Mouse (Mus musculus) lung, postnatal 4 days (tissue): Measurements from ENCODE around the gene Notch2.

Experiments used
- DNase-seq, 2 experiments: peaks; one replicate each; pipeline ENCODE4 v3.0.0; 2021

Gene Notch2

GRCm38 (mm10) chr3:98079601-98080215, 66.4 kb downstream of the Notch2 start:
- no peak for DNase-seq

- peak in 1 of 2 experiments; percentile 11 for DNase-seq
These were observed 67.3 kb downstream of the Notch2 start for GRCm38 (mm10) chr3:98080630-98081029.

DNA sequence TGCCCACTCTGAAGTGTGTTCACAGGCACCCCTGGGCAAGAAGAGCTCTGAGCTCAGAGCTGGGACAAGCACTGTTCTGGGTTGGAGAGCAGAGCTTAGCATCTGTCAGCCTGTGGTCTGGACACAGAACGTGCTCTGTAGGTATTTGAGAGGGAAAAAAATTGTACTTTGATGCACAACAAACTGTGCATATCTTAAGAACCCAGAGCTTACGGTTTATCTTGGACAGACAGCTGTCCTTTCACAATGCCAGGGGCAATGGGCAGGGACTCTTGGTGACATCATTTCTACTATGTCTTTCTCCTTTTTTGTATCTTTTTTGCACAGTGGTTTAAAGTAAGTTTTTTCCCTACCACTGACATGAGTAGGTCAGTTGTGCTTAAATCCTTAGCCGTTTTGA, 68.9 kb downstream of the Notch2 start:
- peak in 1 of 2 experiments; percentile 13 for DNase-seq

GRCm38 (mm10) chr3:98082972-98083371, 69.6 kb downstream of the Notch2 start:
- DNase-seq = no peak

DNA sequence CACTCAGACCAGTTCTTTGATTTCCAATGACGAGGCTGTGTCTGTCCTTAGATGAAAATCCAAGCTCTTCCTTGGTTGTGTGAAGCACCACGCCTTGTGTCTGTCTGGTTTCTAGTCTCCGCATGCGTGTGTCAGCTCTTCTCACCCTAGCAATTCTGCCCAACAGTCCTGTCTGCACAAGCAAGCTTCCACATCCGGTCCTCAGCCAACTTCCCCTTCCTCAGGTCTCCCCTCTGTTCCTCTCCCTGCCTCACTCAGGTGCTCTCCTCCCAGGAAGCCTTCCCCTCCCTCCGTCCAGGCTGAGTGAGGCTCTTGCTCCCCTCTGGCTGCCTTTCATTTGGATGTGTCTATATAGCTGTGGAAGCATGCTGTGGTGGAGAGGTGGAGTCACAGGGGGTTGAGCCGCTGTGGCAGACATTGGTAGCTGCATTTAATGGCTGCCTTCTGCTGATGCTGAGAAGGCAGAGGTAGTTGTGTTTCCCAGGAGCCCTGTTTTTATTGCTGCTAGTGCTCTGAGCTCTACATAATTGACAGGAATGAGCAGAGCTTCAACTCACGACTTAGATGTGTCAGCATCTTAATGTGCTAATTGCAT, 70.8 kb downstream of the Notch2 start:
- peak; percentile 21 to 28 for DNase-seq

DNA sequence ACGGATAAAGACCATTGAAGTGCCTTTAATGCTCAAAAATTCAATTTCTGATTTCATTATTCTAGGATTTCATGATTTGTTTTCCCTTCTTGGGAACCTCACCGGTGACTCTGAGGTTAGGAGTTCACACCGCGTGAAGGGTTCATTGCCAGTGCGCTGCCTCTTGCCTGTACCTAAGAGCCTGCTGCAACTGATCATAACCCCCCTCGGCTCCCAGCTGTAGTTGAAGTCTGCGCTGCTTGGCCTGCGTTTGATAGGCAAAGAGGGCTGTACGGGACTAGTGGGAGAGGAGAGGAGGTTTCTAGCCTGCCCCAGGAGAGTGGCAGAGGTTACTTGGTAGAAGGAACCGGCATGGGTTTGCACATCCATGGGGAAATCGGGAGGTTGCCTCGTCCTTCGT, 71.5 kb downstream of the Notch2 start:
- DNase-seq = no peak

- peak in 1 of 2 experiments; percentile 33 for DNase-seq
These were observed 72.5 kb downstream of the Notch2 start for GRCm38 (mm10) chr3:98085812-98086268.

- no peak for DNase-seq
These were observed 73.1 kb downstream of the Notch2 start for GRCm38 (mm10) chr3:98086441-98086840.

DNA sequence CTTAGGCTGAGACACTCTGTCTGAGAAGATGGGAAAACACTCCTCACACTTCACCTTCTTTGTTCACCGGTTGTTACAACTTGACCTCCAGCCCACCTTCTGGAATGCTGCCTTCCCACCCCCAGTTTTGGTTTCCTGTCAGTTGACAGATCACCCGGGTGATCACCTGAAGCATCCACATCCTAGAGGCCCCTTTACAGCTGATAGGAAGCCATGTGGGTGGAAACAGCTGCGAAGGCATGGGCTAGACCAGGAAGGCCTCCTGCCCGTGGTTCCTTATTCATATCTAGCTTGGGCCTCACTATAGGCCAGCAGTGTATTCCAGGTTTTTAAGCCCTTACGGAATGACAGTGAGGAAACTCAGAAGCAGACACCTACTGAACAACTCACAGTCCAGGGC, 73.5 kb downstream of the Notch2 start:
- peak in 1 of 2 experiments; percentile 7 for DNase-seq

- DNase-seq = peak in 1 of 2 experiments; percentile 8
These were observed 74.2 kb downstream of the Notch2 start for GRCm38 (mm10) chr3:98087551-98087950.

GRCm38 (mm10) chr3:98089702-98090101, 76.4 kb downstream of the Notch2 start:
- no peak for DNase-seq

DNA sequence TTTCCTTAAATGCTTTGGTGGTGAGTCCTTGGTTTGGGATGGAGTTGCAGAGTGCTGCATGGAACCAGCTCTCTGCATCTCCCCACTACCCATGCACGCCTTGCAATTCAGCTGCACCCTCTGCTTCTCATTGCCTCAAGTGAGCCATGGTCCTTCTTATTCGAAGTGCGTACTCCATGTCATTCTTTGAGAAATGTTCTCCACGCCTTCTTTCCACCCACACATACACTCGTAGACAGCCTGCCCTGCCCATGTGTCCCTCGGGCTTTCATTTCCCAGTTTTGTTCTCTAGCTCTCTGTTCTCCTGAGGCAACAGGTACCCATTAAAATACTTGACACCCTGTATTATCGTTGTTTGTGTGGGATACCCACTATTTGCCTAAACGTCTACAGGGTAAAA, 76.8 kb downstream of the Notch2 start:
- no peak for DNase-seq

DNA sequence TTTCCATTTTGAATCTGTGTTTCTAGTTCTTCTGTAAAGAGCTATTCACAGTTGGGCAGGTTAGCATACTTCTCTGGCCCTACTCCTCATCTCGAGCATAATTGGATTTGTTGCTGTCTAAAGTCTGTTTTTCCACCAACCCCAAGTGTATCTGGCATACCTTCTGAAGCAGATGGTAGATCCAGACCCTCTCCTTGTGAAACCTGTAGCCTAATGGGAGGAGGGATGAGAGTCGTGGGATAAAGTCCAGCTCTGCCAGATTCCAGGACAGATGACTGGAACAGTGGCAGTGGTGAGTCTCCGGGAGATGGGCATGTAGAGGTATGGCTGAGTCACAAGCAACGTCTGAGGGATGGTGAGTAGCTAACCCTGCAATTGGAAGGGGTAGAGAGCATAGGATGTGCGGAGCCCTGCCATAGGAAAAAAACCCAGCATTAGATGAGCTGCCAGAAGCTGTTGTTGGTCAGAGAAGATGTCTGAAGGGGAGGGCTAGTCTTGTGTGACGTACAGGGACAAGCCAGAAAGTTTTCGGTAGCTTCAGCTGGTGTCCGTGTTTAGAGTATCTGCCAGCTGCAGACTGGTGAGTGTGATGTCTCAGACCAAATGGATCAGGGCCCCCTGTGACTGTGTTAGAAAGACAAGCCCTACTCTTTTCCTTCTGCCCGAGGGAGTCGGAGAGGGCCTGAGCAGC, 79.5 kb downstream of the Notch2 start:
- DNase-seq = no peak

- DNase-seq = no peak
These were observed 80.6 kb downstream of the Notch2 start for GRCm38 (mm10) chr3:98093954-98094353.

- no peak for DNase-seq
These were observed 81.6 kb downstream of the Notch2 start for GRCm38 (mm10) chr3:98094629-98095583.

DNA sequence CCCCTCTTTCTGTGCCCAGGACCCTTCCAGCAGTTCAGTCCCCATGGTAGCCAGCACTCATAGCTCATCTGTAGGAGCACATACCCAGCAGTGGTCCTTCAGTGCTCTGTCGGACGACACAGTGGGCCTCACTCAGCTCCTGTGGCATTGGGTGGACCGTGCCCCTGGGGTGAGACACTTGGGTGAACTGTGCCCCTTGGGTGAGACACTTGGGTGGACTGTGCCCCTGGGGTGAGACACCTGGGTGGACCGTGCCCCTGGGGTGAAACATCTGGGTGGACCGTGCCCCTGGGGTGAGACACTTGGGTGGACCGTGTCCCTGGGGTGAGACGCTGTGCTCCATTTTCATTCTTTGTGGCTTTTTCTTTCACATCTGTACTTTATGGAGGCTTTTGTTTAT, 83.7 kb downstream of the Notch2 start:
- no peak for DNase-seq

- DNase-seq = peak; percentile 72 to 84
These were observed 85.3 kb downstream of the Notch2 start for GRCm38 (mm10) chr3:98098676-98099075.

- DNase-seq = peak in 1 of 2 experiments; percentile 38
These were observed 86.0 kb downstream of the Notch2 start for GRCm38 (mm10) chr3:98099287-98099686.

- DNase-seq = peak in 1 of 2 experiments; percentile 47
These were observed 88.2 kb downstream of the Notch2 start for GRCm38 (mm10) chr3:98101541-98101940.

GRCm38 (mm10) chr3:98104851-98105471, 91.6 kb downstream of the Notch2 start:
- no peak for DNase-seq

GRCm38 (mm10) chr3:98105496-98105895, 92.2 kb downstream of the Notch2 start:
- DNase-seq = no peak

DNA sequence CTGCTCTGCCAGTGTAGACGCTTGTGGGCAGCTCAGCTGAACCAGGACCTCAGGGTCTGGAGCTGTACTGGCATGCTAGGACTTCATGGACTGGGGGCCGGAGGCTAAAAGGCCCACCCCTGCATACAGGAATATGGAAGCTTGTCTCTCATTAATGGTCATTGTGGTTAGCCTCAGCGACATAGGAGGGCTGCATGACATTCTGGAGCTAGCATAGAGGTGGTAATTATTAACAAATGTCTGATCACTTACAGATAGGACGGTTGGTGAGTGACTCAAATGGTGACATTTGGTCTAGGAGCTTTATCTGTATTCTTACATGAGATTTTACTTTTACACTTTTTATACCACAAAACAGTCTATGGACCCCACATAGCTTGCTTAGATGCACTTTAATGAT, 92.8 kb downstream of the Notch2 start:
- no peak for DNase-seq
